8 mouse cellular contexts compared by ENCODE assay signal in genomic region chr12:103371711-103372110, GRCm38 (mm10). TPM values are rescaled to one million over a fixed set of nuclear protein-coding genes. Genes with fewer than 3 reads are reported as not detected.
DNase-seq lines count a peak whose midpoint lies in the region; ATAC-seq and TF ChIP-seq lines count a peak whose summit lies in the region.

No protein-coding gene starts in this region.

- H3K27ac ChIP-seq in liver, adult 2 months (replicated peaks; ENCODE audit: insufficient read depth, low read depth, low read length), result no peak overlapping the region
- H3K27ac ChIP-seq in liver, embryonic 12.5 days, result no peak overlapping the region
- no peak overlapping the region for H3K27ac ChIP-seq in lung, embryonic 14.5 days (ENCODE audit: low read depth)
- no peak overlapping the region for H3K27ac ChIP-seq in stomach, postnatal 0 days (replicated peaks)

- no peak for TF ChIP-seq EP300 in stomach, postnatal 0 days (optimal IDR thresholded peaks at IDR 0.05)

- no peak overlapping the region for H3K4me2 ChIP-seq in liver, embryonic 12.5 days
- H3K4me2 ChIP-seq in lung, embryonic 14.5 days, result no peak overlapping the region
- no peak overlapping the region for H3K4me2 ChIP-seq in stomach, postnatal 0 days (replicated peaks; ENCODE audit: low read depth)

- peak; percentile 31 for DNase-seq in cerebellum, adult 11 months
- no peak for DNase-seq in cerebellum, adult 11-12 months
- DNase-seq in liver, adult 2 months (ENCODE audit: extremely low read depth, low read depth, low spot score), result peak; percentile 47
- DNase-seq in adrenal gland, postnatal 36 days, result peak; percentile 65 to 72
- peak; percentile 61 for DNase-seq in gastrocnemius, postnatal 10 days
- DNase-seq in lung, embryonic 14.5 days, result peak; percentile 81
- peak; percentile 50 for DNase-seq in stomach, postnatal 0 days (ENCODE audit: low spot score)

- H3K9me3 ChIP-seq in liver, embryonic 12.5 days (replicated peaks), result no peaks in the 10 kb centered on the region
- H3K9me3 ChIP-seq in lung, embryonic 14.5 days (ENCODE audit: low read depth, low read length), result no peaks in the 10 kb centered on the region
- H3K9me3 ChIP-seq in stomach, postnatal 0 days (ENCODE audit: control insufficient read depth, low read length), result no peaks in the 10 kb centered on the region

- no peak overlapping the region for H3K4me3 ChIP-seq in liver, adult 2 months (ENCODE audit: insufficient read depth, low read depth, low read length)
- no peak overlapping the region for H3K4me3 ChIP-seq in liver, embryonic 12.5 days
- no peak overlapping the region for H3K4me3 ChIP-seq in lung, embryonic 14.5 days (ENCODE audit: low read depth, low read length)
- no peak overlapping the region for H3K4me3 ChIP-seq in stomach, postnatal 0 days (ENCODE audit: low read depth, low read length)

- H3K79me2 ChIP-seq in liver, adult 2 months (ENCODE audit: control insufficient read depth, insufficient read depth, low read length), result no peaks in the 10 kb centered on the region

- no peak for ATAC-seq in liver, embryonic 12.5 days
- no peak for ATAC-seq in lung, embryonic 14.5 days (ENCODE audit: insufficient read depth)
- no peak for ATAC-seq in stomach, postnatal 0 days (ENCODE audit: low FRiP score, low TSS enrichment)

- no peak overlapping the region for H3K9ac ChIP-seq in liver, adult 2 months (ENCODE audit: low read depth, low read length)
- H3K9ac ChIP-seq in liver, embryonic 12.5 days, result no peak overlapping the region
- H3K9ac ChIP-seq in lung, embryonic 14.5 days, result no peak overlapping the region
- no peak overlapping the region for H3K9ac ChIP-seq in stomach, postnatal 0 days (ENCODE audit: low read length)

- TF ChIP-seq CTCF in liver, adult 2 months (IDR thresholded peaks at IDR 0.05; ENCODE audit: low read depth, low read length), result peak; percentile 76
- TF ChIP-seq CTCF in lung, embryonic 14.5 days (IDR thresholded peaks at IDR 0.05; ENCODE audit: low read depth), result peak; percentile 85
- TF ChIP-seq CTCF in stomach, postnatal 0 days (IDR thresholded peaks at IDR 0.05; ENCODE audit: low read depth), result peak; percentile 83

- no peaks in the 10 kb centered on the region for H3K4me1 ChIP-seq in liver, adult 2 months (ENCODE audit: control insufficient read depth, insufficient read depth, low read length)
- H3K4me1 ChIP-seq in liver, embryonic 12.5 days, result peaks cover 33% of the 10 kb centered on the region
- H3K4me1 ChIP-seq in lung, embryonic 14.5 days (ENCODE audit: insufficient read depth), result no peaks in the 10 kb centered on the region
- H3K4me1 ChIP-seq in stomach, postnatal 0 days (replicated peaks; ENCODE audit: control insufficient read depth, insufficient read depth), result no peaks in the 10 kb centered on the region

- 23% methylated on average over 6 of the region's 6 CpGs for WGBS in liver, adult 2 months
- 18% methylated on average over 6 of the region's 6 CpGs for WGBS in liver, embryonic 12.5 days (ENCODE audit: insufficient replicate concordance)
- WGBS in lung, embryonic 14.5 days, result 25% methylated on average over 6 of the region's 6 CpGs
- WGBS in stomach, postnatal 0 days, result 27% methylated on average over 6 of the region's 6 CpGs

- TF ChIP-seq POLR2A in liver, adult 2 months (IDR thresholded peaks at IDR 0.05; ENCODE audit: extremely low read depth, insufficient read depth, low read length), result no peak

- no peaks in the 10 kb centered on the region for H3K27me3 ChIP-seq in liver, adult 2 months (ENCODE audit: control insufficient read depth, insufficient read depth, low read length)
- peaks cover 46% of the 10 kb centered on the region for H3K27me3 ChIP-seq in liver, embryonic 12.5 days (replicated peaks)
- H3K27me3 ChIP-seq in lung, embryonic 14.5 days (ENCODE audit: insufficient read depth, low read length), result no peaks in the 10 kb centered on the region
- no peaks in the 10 kb centered on the region for H3K27me3 ChIP-seq in stomach, postnatal 0 days (ENCODE audit: control insufficient read depth, insufficient read depth, low read length)

- no peaks in the 10 kb centered on the region for H3K36me3 ChIP-seq in liver, adult 2 months (ENCODE audit: control insufficient read depth, insufficient read depth, low read length)
- H3K36me3 ChIP-seq in liver, embryonic 12.5 days, result no peaks in the 10 kb centered on the region
- H3K36me3 ChIP-seq in lung, embryonic 14.5 days (ENCODE audit: insufficient read depth), result no peaks in the 10 kb centered on the region
- H3K36me3 ChIP-seq in stomach, postnatal 0 days (ENCODE audit: control insufficient read depth, insufficient read depth, low read length), result no peaks in the 10 kb centered on the region

RNA-seq across cellular contexts. Expression of gene Asb2, which starts 15.9 kb away (rescaled TPM):
- 2.7 and 3.6 TPM in 2 replicates for total RNA-seq in liver, adult 2 months (2014; rRNA removed)
- polyA plus RNA-seq in liver, adult 2 months (2012; rRNA removed), result 5.6 TPM in 2 replicates
- 1.1 and 1.2 TPM in 2 replicates for polyA plus RNA-seq in liver, embryonic 12.5 days (2016; fragmentation: Nextera tagmentation; extraction: Ambion mirVana)
- total RNA-seq in adrenal gland, postnatal 36 days (2021), result 1 to 10 TPM; 1.1 to 1.3 TPM
- 100 to 1,000 TPM; 104 to 141 TPM for total RNA-seq in gastrocnemius, postnatal 10 days (2021)
- polyA plus RNA-seq in lung, embryonic 14.5 days (2014; fragmentation: Nextera tagmentation; extraction: Ambion mirVana), result 4.5 and 7.8 TPM in 2 replicates
- 17.4 and 20.2 TPM in 2 replicates for polyA plus RNA-seq in stomach, postnatal 0 days (2015; fragmentation: Nextera tagmentation; extraction: Ambion mirVana)

RNA-seq across cellular contexts. Expression of gene Otub2, which starts 16.8 kb away (rescaled TPM):
- 1.3 and 1.7 TPM in 2 replicates for total RNA-seq in liver, adult 2 months (2014; rRNA removed)
- 2.1 and 2.5 TPM in 2 replicates for polyA plus RNA-seq in liver, adult 2 months (2012; rRNA removed)
- 24.2 and 26.2 TPM in 2 replicates for polyA plus RNA-seq in liver, embryonic 12.5 days (2016; fragmentation: Nextera tagmentation; extraction: Ambion mirVana)
- total RNA-seq in adrenal gland, postnatal 36 days (2021), result 1 to 10 TPM; 2.8 to 3.7 TPM
- total RNA-seq in gastrocnemius, postnatal 10 days (2021), result 1 to 10 TPM; 3.5 to 3.7 TPM
- 8.3 and 8.5 TPM in 2 replicates for polyA plus RNA-seq in lung, embryonic 14.5 days (2014; fragmentation: Nextera tagmentation; extraction: Ambion mirVana)
- 18.8 and 20.1 TPM in 2 replicates for polyA plus RNA-seq in stomach, postnatal 0 days (2015; fragmentation: Nextera tagmentation; extraction: Ambion mirVana)

RNA-seq across cellular contexts. Expression of gene 9330161L09Rik, which starts 35.9 kb away (rescaled TPM):
- total RNA-seq in liver, adult 2 months (2014; rRNA removed), result 0.13 and 0.46 TPM in 2 replicates
- 0.20 TPM in 1 of 2 replicates, not detected in the other for polyA plus RNA-seq in liver, adult 2 months (2012; rRNA removed)
- polyA plus RNA-seq in liver, embryonic 12.5 days (2016; fragmentation: Nextera tagmentation; extraction: Ambion mirVana), result 0.18 and 0.24 TPM in 2 replicates
- total RNA-seq in adrenal gland, postnatal 36 days (2021), result 1 to 10 TPM; 1.5 to 1.7 TPM
- under 1 TPM; 0.80 to 0.88 TPM for total RNA-seq in gastrocnemius, postnatal 10 days (2021)
- polyA plus RNA-seq in lung, embryonic 14.5 days (2014; fragmentation: Nextera tagmentation; extraction: Ambion mirVana), result 0.51 and 0.62 TPM in 2 replicates
- 0.18 and 0.27 TPM in 2 replicates for polyA plus RNA-seq in stomach, postnatal 0 days (2015; fragmentation: Nextera tagmentation; extraction: Ambion mirVana)

RNA-seq across cellular contexts. Expression of gene Ddx24, which starts 53.9 kb away (rescaled TPM):
- 22.8 and 24.4 TPM in 2 replicates for total RNA-seq in liver, adult 2 months (2014; rRNA removed)
- polyA plus RNA-seq in liver, adult 2 months (2012; rRNA removed), result 15.6 and 19.0 TPM in 2 replicates
- 69.1 and 72.6 TPM in 2 replicates for polyA plus RNA-seq in liver, embryonic 12.5 days (2016; fragmentation: Nextera tagmentation; extraction: Ambion mirVana)
- 100 to 1,000 TPM; 121 to 122 TPM for total RNA-seq in adrenal gland, postnatal 36 days (2021)
- total RNA-seq in gastrocnemius, postnatal 10 days (2021), result 10 to 100 TPM; 45.5 to 48.7 TPM
- 78.6 and 89.0 TPM in 2 replicates for polyA plus RNA-seq in lung, embryonic 14.5 days (2014; fragmentation: Nextera tagmentation; extraction: Ambion mirVana)
- polyA plus RNA-seq in stomach, postnatal 0 days (2015; fragmentation: Nextera tagmentation; extraction: Ambion mirVana), result 68.8 and 84.8 TPM in 2 replicates
